Mouse (Mus musculus) thymus, postnatal 36 days (tissue): ENCODE data around the gene Ocm.
"Not testable (repeated sequence)": the region's sequence is repeated elsewhere in the genome, so short reads cannot be mapped to it uniquely, and the experiment has no call there.

Experiments
- DNase-seq, 2 experiments: peaks; one replicate each; pipeline ENCODE4 v3.0.0; 2022; ENCODE audit warnings: mixed read lengths in 2 of 2

Ocm gene

GRCm38 (mm10) chr5:144026620-144027263, at the start of gene Ocm:
Gene Ocm, minus strand, starts transcription at chr5:144026670.
- DNase-seq, result no peak

- DNase-seq, result no peak
Measured at GRCm38 (mm10) chr5:144071249-144071648, 44.8 kb upstream of the Ocm start.

GRCm38 (mm10) chr5:144070064-144070463, 43.6 kb upstream of the Ocm start:
- DNase-seq, result no peak

DNA sequence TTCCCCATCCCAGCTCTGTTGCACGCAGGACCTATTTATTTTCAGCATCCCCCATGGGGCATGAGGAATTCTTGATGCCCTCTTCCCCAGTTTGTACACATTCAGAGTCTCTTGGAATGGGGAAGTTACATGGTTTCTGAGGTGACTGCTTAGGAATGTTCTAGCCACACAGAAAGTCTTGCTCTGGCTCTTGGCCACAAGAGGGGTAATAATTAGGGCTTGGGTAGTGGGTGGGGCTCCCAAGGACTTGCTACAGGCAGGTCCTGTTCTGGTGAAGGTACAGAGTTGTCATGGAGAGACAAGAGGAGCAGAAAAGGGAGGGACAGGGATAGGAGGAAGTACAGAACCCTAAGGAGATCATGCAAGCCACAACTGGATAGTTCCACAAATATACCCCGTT, 39.6 kb upstream of the Ocm start:
- no peak for DNase-seq

DNA sequence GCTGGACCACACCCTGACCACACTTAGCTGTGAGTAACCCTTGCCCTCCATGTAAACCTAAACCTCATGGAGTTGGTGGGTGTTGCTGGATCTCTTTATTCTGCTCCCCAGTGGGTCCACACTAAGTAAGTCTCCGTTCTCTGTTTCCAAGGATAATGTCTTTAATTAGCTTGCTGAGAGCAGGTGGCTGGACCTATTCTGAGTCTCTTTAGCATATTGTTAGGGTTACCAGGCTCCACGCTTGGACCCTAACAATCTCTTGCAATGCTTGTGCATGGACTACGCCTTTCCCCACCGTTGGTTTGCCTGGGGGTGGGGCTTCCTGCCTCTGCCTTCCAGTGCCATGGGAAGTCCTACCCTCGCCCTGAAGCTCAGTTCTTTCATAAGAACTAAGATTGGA, 37.6 kb upstream of the Ocm start:
- DNase-seq, result no peak

- no peak for DNase-seq
Measured at GRCm38 (mm10) chr5:144054340-144054739, 27.9 kb upstream of the Ocm start.

GRCm38 (mm10) chr5:144053450-144053849, 27.0 kb upstream of the Ocm start:
- no peak for DNase-seq

DNA sequence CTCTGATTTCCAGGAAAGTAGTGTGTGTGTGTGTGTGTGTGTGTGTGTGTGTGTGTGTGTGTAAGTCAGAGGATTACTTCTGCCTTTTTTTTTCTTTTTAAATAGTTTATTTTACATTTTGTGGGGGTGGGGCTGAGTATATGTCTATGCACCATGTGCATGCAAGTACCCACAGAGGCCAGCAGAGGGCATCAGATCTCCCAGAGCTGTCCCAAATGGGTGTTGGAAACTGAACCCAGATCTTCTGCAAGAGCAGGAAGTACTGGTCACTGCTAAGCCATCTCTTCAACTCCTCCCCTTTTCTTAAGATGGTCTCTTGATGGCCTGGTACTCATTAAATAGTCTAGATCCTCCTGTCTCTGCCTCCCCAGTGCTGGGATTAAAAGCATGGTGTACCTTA, 24.8 kb upstream of the Ocm start:
- DNase-seq, result peak; percentile 8 to 9

- DNase-seq, result no peak
Measured at GRCm38 (mm10) chr5:144049881-144050280, 23.4 kb upstream of the Ocm start.

DNA sequence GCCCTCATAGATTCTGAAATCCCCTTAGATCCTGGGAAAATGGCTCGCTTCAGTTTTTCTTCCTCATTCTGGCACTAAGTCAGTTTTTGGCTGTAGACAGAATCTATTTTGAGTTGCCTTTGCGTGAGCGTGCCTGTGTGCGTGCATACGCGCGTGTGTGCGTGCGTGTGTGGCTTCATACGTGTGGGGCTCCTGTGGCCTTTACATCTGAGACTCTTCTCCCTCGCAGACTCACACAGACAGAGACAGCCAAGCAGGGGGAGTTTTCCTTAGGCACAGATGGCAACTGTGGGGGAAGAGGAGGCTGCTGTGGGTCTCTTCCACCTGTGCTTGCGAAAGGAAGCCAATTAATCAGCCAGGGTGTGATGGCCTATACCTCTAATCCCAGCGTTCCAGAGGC, 20.9 kb upstream of the Ocm start:
- DNase-seq, result no peak

DNA sequence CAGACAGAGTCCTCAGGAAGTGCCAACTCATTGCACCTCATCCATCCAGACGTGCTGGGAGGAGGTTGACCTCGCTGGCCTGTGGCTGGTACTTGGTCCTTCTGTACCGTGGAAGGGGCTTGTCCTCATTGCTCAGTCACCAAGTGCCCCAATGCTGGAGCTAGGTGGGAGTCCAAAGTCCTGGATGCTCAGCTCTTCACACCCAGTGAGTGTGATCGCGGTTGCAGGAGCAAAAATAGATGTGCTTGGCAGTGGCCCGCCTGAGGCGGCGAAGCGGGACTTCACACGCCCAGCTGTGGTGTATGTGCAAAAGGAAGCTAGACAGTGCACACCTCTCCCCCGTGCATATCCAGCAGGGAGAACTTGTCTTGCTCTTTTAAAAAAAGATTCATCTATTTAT, 16.7 kb upstream of the Ocm start:
- no peak for DNase-seq

GRCm38 (mm10) chr5:144040720-144041364, 14.4 kb upstream of the Ocm start:
- DNase-seq, result peak; percentile 64 to 69

GRCm38 (mm10) chr5:144039886-144040285, 13.4 kb upstream of the Ocm start:
- no peak for DNase-seq

DNA sequence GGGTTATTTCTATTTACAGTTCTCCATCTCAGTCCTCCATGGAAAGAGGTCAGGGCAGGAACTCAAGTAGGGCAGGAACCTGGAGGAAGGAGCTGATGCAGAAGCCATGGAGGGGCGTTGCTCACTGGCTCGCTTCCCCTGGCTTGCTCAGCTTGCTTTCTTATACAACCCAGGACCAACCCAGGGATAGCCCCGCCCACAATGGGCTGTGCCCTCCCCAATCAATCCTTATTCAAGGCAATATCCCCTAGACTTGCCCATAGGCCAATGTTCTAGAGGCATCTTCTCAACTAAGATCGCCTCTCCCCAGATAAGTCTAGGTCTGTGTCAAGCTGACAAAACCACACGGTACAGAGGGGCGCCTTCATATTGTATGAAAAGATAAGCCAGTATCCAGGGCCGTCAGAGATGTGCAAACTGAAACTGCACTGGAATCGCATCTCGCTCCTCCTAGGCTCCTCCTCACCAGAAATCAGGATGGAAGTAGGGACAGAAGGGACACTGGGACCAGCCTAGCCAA, 12.7 kb upstream of the Ocm start:
- no peak for DNase-seq

DNA sequence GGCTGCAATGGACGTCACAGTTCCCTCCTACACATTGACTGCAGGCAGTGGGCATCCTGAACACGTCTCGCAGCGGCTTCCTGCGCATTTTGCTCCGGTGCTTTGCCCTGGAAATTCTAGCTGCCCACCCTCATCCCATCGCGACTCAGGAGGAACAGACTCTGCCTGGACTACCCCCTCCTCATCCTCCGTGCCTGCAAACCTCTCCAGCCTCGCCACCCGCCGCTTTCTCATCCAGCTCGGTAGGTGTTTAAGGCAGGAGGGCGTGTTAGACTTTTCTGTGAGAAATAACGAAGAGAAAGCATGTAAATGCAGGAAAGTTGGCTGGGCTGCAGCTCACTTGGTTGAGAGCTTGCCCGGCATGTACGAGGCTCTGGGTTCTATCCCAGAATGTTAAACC, 10.5 kb upstream of the Ocm start:
- no peak for DNase-seq

GRCm38 (mm10) chr5:144034567-144034966, 8.1 kb upstream of the Ocm start:
- no peak for DNase-seq

DNA sequence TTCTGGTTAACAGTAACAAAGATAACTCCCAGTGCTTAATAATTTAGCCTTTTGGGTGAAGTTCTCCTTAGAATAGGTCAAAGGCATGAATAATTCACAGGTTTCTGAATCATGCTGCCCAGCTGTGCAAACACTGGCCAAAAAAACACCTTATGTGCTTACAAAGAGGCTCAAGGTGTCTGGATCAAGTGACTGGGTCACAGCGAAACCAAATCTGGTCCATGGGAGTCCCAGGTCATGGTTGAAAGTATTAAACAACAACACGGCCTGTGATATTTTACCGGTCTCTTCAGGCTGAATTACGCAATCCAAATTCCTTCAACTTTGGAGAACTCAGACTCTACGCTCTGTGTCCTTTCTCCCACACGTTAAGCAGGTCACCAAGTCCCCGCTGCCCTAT, 6.0 kb upstream of the Ocm start:
- DNase-seq, result no peak

DNA sequence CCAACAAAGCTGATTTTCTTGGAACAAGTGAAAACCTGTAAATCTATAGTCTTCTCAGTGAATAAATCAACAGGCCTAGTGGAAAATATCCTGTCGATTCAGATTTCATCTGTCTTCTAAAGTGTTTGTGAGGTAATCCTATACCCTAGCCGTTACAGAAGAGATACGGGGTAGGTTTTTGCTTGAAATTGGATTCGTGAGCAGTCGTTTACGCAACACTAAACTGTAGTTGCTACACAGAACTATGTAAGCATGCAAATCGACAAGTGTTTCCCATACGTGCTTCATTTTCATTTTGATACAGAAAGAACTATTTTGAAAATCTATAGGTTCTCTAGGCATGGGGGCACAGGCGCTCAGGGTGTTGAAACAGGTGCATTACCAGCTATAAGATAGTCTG, 10.6 kb downstream of the Ocm start:
- DNase-seq, result no peak

DNA sequence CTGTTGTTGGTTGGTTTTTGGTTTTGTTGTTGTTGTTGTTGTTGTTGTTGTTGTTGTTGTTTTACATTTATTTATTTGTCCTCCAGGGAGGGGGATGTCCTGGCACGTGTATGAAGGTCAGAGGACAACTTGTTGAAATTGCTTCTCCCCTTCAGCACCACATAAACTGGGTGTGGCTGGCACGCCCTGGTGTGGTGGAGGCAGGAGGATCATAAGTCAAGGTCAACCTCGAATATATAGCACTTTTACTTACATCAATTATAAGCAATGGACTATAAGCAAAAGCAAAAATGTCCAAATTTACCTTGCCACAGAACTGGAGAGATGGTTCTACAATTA, 11.2 kb downstream of the Ocm start:
- DNase-seq, result no peak

DNA sequence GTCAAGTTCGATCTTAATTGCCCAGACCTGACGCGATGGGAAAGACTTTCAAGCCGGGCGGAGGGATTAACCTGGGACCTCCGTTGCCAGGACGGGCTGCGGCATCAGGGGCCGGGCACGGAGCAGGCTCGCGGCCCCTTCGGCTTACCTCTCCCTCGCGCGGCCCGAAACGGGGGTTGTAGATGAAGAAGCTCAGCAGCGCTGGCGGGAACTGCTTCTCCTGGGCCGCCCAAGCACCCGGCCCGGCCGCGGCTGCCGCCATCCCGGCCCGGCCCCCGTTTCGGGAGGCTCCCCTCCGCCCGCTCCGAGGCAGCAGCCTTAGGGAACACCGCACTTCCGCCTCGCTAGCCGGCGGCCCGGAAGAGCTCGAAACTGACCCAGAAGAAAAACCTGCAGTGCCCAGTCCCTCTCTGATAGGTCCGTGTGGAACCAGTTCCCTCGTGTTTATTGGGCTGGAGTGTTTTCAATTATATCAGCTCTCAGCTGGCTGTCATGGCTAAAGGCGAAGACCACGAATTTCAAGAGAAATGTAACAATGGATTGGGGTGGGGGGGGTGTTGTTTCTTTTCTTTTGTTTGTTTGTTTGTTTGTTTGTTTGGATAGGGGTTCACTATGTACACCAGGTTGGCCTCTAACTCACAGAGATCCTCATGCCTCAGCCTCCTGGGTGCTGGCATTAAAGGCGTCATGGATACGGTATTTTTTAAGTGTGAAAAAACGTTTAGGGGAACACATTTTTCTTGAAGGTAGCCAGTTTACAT, 11.7 kb downstream of the Ocm start, which contains the start of gene Ccz1:
TSS of gene Ccz1 (minus strand) at position 327 of the 761 bp plus-strand sequence.
- peak; percentile 69 to 81 for DNase-seq

DNA sequence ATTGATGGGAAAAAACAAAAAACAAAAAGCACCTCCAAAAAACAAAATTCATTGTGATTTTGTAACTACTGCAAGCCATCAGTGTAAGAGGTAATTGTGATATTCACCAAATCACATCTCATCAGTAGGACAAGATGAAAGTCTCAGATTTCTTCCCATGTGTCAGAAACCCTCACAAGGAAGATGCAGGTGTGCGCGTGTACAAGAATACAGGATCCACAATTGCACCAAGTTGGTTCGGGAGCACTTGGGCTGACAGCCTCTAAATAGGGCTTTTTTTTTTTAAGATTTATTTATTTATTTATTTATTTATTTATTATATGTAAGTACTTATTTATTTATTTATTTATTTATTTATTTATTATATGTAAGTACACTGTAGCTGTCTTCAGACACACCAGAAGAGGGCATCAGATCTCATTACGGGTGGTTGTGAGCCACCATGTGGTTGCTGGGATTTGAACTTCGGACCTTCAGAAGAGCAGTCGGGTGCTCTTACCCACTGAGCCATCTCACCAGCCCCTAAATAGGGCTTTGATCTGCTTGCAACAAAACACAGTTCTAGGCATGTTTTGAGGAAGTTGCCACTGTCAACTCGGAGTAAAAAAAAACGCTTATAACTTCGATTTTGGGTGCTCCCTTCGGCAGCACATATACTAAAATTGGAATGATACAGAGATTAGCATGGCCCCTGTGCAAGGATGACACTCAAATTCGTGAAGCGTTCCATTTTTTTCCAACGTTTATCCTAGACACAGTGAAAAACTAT, 12.9 kb downstream of the Ocm start:
- not testable (repeated sequence) for DNase-seq

DNA sequence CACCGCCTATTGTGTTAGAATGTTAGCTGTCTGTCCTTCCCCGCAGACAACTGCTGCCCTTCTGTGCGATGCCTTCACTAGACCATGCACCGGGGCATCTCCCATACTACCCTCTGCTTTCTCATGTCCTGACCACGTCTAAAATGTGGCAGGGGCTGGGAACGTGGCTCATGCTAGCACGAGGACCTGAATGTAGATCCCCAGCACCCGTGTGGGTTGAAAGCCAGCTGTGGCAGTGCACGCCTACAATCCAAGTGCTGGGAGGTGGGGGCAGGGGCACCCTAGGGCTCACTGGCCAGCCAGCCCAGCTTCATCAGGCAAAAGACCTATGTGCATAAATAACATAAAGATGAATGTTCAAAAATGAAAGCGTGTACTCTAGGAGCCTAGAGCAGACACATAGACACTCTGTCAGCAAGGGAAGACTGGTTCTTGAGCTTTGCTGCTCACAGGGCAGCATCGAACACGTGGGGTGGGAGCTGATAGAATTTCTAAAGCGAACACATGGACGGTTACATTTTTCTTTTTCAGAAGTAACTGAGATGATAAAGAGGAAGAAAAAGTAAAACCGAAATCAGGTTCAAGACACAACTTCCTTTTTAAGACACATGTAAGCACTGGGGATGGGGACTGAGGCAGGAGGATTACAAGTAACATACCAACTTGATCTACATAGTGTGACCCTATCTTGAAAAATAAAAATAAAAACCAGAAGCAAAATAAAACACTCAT, 23.8 kb downstream of the Ocm start:
- DNase-seq, result no peak
